Mouse (Mus musculus): ENCODE results near the gene Tmem179. TPM values are rescaled to one million over a fixed set of nuclear protein-coding genes. Genes with fewer than 3 reads are reported as not detected.

Tmem179 gene
- total and polyA plus RNA-seq, 3 experiments, result not detected

DNA sequence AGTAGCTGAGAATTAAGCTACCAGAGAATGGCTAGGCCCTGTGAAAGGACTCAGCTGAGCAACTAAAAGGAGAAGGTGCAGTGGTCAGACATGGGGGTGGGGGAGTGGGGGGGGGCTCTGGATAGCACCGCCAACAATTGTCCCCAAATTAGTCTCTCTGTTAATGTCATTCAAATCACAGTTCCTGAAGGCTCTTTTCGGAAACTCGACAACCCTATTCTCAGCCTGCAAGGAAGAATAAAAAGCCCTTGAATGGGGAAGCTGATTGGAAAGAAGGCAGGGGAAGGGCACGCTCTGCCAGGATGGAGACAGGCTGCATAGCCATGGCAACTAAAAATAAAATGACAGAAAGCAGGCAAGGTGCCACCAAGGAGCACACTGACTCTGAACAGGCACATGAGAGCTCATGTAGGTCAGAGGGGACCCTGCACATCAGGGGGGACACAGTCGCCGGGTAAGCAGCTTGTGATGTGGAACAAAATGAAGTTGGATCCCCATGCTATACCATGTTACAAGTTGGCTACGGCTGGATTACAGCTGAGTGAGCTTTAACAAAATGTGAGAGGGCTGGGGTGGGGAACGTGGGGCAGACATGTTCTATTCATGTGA is 25.0 kb upstream of the Tmem179 start:
- dilution Hi-C loops (cut with MboI; ENCODE audit: extremely low pct_ligation_motif_present, extremely low pct_unique_long_range_greater_than_20kb, low sequenced_read_pairs) (no loop called here), in situ Hi-C loops (cut with MboI; ENCODE audit: low pct_ligation_motif_present, low pct_unique_long_range_greater_than_20kb, low sequenced_read_pairs) (loop anchor here (5.0 kb wide), 1 partner anchor 34 kb away; no protein-coding TSS in a partner anchor)
- DNase-seq (ENCODE audit: extremely low read depth), result no peak
- TF ChIP-seq MEF2A (IDR thresholded peaks at IDR 0.05; ENCODE audit: borderline replicate concordance, low read depth, low read length), result no peak
- no peak for TF ChIP-seq MAFK (IDR thresholded peaks at IDR 0.05; ENCODE audit: insufficient replicate concordance, low read length)
- no peak for TF ChIP-seq IRF4 (IDR thresholded peaks at IDR 0.05; ENCODE audit: low read depth, low read length)
- no peak for TF ChIP-seq JUND (conservative IDR thresholded peaks at IDR 0.05; ENCODE audit: low read depth, low read length)
- TF ChIP-seq NRF1 (IDR thresholded peaks at IDR 0.05; ENCODE audit: low read depth, low read length), result no peak
- TF ChIP-seq TCF12 (IDR thresholded peaks at IDR 0.05; ENCODE audit: low read depth, low read length), result no peak
- no peak for TF ChIP-seq CHD2 (IDR thresholded peaks at IDR 0.05; ENCODE audit: low read length)
- TF ChIP-seq MAX (IDR thresholded peaks at IDR 0.05; ENCODE audit: low read length), result no peak
- H3K27ac ChIP-seq (ENCODE audit: insufficient read depth, low read depth), result no peak overlapping the region
- H3K9ac ChIP-seq (ENCODE audit: insufficient read depth, low read depth), result no peak overlapping the region
- H3K4me3 ChIP-seq (replicated peaks in 1 of 3; ENCODE audit: low read depth in 2 of 3, low read length in 2 of 3, poor library complexity in 1 of 3), result no peak overlapping the region
- H3K79me2 ChIP-seq (replicated peaks; ENCODE audit: control insufficient read depth, extremely low read depth, insufficient read depth, poor library complexity, severe bottlenecking), result no peaks in the 10 kb centered on the region
- H3K27me3 ChIP-seq (replicated peaks), result peaks cover 60% of the 10 kb centered on the region
- H3K36me3 ChIP-seq (replicated peaks in 1 of 2; ENCODE audit: control insufficient read depth in 1 of 2, insufficient read depth in 1 of 2, low read length in 1 of 2), result no peaks in the 10 kb centered on the region
- H3K4me1 ChIP-seq (ENCODE audit: control insufficient read depth in 1 of 2, insufficient read depth in 2 of 2), result peaks cover 4 to 23% of the 10 kb centered on the region in 2 experiments
- H3K4me2 ChIP-seq (ENCODE audit: insufficient read depth, low read depth, poor library complexity, severe bottlenecking), result no peak overlapping the region
- no peaks in the 10 kb centered on the region for H3K9me3 ChIP-seq (replicated peaks; ENCODE audit: low read length)

- no peak overlapping the region for H3K4me3 ChIP-seq (replicated peaks in 1 of 3; ENCODE audit: low read depth in 2 of 3, low read length in 2 of 3, poor library complexity in 1 of 3)
- no peak overlapping the region for H3K27ac ChIP-seq (ENCODE audit: insufficient read depth, low read depth)
- H3K79me2 ChIP-seq (replicated peaks; ENCODE audit: control insufficient read depth, extremely low read depth, insufficient read depth, poor library complexity, severe bottlenecking), result no peaks in the 10 kb centered on the region
- peaks cover 72% of the 10 kb centered on the region for H3K27me3 ChIP-seq (replicated peaks)
- in situ Hi-C loops (cut with MboI; ENCODE audit: low pct_ligation_motif_present, low pct_unique_long_range_greater_than_20kb, low sequenced_read_pairs) (loop anchor here (5.0 kb wide), 1 partner anchor 33 kb away; no protein-coding TSS in a partner anchor), dilution Hi-C loops (cut with MboI; ENCODE audit: extremely low pct_ligation_motif_present, extremely low pct_unique_long_range_greater_than_20kb, low sequenced_read_pairs) (no loop called here)
- no peaks in the 10 kb centered on the region for H3K9me3 ChIP-seq (replicated peaks; ENCODE audit: low read length)
- no peak overlapping the region for H3K9ac ChIP-seq (ENCODE audit: insufficient read depth, low read depth)
- no peak overlapping the region for H3K4me2 ChIP-seq (ENCODE audit: insufficient read depth, low read depth, poor library complexity, severe bottlenecking)
- DNase-seq (ENCODE audit: extremely low read depth), result no peak
- H3K36me3 ChIP-seq (replicated peaks in 1 of 2; ENCODE audit: control insufficient read depth in 1 of 2, insufficient read depth in 1 of 2, low read length in 1 of 2), result no peaks in the 10 kb centered on the region
- no peak for TF ChIP-seq CTCF (conservative IDR thresholded peaks at IDR 0.05 in 1 of 2, IDR thresholded peaks at IDR 0.05 in 1 of 2; ENCODE audit: low read depth in 2 of 2, low read length in 2 of 2)
- TF ChIP-seq RCOR1 (conservative IDR thresholded peaks at IDR 0.05; ENCODE audit: low read depth, low read length), result no peak
- TF ChIP-seq MEF2A (IDR thresholded peaks at IDR 0.05; ENCODE audit: borderline replicate concordance, low read depth, low read length), result no peak
- no peak for TF ChIP-seq ELF1 (IDR thresholded peaks at IDR 0.05; ENCODE audit: low read depth, low read length)
- no peak for TF ChIP-seq SMC3 (IDR thresholded peaks at IDR 0.05; ENCODE audit: low read depth, low read length)
- TF ChIP-seq KAT2A (IDR thresholded peaks at IDR 0.05; ENCODE audit: insufficient replicate concordance, low read length), result no peak
- TF ChIP-seq MXI1 (IDR thresholded peaks at IDR 0.05; ENCODE audit: low read depth, low read length), result no peak
- TF ChIP-seq SIN3A (IDR thresholded peaks at IDR 0.05; ENCODE audit: low read length), result no peak
- peaks cover 0 to 18% of the 10 kb centered on the region in 2 experiments; a peak in 3 of 4 replicates for H3K4me1 ChIP-seq (ENCODE audit: control insufficient read depth in 1 of 2, insufficient read depth in 2 of 2)
These were observed 23.8 kb upstream of the Tmem179 start for GRCm38 (mm10) chr12:112540321-112540720.
